Mouse (Mus musculus) granulocyte monocyte progenitor cell, adult 5-6 weeks (primary cell): ENCODE data around the gene Psma7. TPM values are rescaled to one million over a fixed set of nuclear protein-coding genes. Genes with fewer than 3 reads are reported as not detected.

ENCODE experiments used
- ATAC-seq: replicated peaks from 2 replicates; pipeline ENCODE4 v1.8.0; 2016; ENCODE audit warnings: mild to moderate bottlenecking, moderate TSS enrichment, inconsistent platforms; ENCODE audit not compliant: poor library complexity, severe bottlenecking
- total RNA-seq, 2 experiments: library from RNA; stranded (forward) in 1 of 2; stranded (reverse) in 1 of 2; fragments of 200-712, 200-1000 nt in 1 of 2; fragments of >200 nt in 1 of 2; fragmentation: Nextera tagmentation in 1 of 2; gene quantifications; 2 replicates each; pipeline ENCODE4 v1.2.3; 2014 to 2017

The Psma7 gene
- 385 and 398 TPM in 2 replicates for total RNA-seq (2014; fragmentation: Nextera tagmentation)
- 503 and 523 TPM in 2 replicates for total RNA-seq (2017)

DNA sequence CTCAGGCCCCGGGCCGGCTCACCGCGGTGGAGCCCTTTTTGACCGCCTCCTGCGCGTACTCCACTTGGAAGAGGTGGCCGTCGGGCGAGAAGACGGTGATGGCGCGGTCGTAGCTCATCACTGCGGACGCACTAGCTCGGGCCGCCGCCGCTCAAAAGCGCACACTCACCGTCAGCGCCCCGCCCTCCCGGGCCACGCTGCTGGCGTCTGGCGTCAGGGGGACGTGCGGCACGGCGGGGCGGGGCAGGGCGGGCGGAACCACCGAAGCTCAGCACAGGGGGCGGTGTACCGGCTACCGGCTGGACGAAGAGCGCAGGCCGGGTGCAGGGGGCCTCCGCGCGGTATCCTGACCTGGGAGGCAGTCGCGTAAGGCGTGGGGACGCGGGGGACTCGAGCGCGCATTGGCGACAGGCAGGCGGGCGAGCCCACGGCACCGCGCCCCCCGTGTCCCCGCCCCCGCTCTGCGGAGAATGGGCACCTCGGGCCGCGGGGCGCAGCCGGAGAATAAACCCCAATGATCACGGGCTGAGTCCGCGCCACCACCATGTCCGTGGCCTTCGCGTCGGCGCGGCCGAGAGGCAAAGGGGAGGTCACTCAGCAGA, at the start of gene Psma7, which contains the start of gene Ss18l1:
Gene Psma7, minus strand, starts transcription at position 178 of the 602 bp plus-strand sequence.
Gene Ss18l1, plus strand, starts transcription at position 254 of the 602 bp plus-strand sequence.
- peak; percentile 53 for ATAC-seq

DNA sequence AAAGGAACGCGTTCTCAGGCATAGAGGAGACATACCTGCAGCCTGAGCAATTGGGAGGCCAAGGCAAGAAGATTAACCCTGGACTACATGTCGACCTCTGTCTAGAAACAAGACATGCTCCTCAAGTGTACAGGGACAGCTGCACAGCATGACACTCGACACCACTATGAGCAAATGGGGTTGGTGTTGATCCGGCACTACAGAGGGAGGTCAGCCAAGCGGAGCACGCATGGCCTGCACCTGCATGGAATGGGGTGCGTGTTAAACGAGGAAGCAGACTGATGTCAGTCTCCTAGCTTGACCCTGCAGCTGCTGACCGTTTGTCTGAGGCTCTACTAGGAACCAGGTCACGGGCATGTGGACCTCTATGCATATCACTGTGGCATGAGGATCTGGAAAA, 48.1 kb upstream of the Psma7 start:
- ATAC-seq: no peak

DNA sequence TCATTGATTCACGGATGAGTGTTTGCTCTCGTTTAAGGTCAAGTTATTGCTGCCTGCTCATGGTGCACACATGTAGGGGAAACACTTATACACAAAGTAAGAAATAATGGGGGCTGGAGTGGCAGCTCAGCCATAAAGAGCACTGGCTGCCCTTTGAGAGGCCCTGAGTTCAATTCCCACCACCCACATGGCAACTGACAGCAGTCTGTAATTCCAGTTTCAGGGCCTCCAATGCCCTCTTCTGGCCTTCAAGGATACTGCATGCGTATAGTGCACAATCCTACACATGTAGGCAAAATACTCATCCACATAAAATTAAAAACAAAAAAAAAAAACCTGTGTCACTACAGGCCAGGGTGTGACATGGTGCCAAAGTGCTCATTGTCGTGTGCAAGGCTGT, 45.2 kb upstream of the Psma7 start:
- ATAC-seq: 0 out of 2 replicates have a peak, but pooled peaks have one; percentile 28

DNA sequence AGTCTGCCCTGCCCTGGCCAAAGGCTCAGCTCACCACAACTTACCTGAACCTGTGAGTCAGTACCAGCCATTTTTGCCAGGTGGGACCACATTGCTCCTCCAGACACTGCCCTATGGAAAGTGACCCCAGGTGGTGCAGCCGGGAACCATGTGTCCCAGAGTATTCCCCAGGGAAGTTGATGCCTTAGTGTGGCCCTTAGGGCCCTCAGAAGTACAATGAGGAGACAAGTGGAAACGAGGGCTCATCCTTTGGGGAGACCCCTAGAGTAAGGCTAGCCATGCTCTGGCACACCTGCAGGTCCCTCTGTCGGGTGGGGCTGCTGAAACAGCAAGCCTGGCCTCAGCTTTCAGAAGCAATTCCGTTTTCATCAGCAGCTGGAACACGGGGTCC, 44.4 kb upstream of the Psma7 start:
- no peak for ATAC-seq

DNA sequence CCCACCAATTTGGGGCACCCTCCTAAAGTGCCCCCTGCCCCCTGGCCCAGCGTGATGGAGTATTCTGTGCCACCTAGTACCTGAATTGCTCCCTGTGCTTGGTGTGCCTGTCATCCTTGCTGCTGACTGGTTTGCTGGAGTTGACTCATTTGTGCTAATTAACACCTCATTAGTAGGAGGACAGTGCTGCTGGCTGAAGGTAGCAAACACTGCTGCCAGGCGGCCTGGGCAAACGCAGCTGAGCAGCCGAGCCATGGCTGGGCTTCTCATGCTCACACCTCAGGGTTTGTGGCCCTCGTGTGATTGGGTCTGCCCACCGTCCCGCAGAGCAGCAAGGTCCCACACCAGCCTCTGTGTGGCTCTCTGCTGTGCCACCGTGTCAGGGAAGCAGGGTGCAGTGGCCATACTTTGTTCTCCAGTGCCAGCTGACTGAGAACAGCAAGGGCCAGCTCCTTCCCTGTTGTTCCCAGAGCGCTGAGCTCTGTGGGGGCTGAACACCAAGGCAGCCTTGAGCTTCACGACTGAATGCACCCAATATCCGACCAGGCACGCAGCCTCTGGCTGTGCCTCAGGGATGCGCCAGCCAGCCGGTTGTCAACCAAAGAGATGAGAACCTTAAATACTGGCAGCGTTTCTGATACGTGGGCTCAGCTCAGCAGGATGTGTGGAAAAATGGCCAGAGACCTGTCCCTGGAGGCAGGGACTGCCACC, 43.8 kb upstream of the Psma7 start:
- no peak for ATAC-seq

DNA sequence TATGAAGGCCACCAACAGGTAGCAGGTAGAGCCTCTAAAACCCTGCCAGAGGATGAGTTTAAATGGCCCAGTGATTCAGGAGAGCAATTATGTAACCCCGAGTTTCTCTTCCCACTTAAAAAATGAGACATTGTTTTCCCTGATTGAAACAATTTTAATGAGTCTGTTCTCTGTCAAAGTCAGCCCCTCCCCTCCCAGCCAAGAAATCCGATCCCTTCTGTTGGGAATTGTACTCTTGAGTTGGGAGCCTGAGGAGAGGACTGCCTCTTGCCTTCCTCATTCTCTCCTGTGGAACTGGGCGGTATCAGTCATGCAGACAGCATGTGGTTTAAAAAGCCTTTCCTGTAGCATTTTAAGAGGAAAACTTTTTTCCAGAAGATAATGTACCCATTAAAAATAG, 42.3 kb upstream of the Psma7 start:
- no peak for ATAC-seq

DNA sequence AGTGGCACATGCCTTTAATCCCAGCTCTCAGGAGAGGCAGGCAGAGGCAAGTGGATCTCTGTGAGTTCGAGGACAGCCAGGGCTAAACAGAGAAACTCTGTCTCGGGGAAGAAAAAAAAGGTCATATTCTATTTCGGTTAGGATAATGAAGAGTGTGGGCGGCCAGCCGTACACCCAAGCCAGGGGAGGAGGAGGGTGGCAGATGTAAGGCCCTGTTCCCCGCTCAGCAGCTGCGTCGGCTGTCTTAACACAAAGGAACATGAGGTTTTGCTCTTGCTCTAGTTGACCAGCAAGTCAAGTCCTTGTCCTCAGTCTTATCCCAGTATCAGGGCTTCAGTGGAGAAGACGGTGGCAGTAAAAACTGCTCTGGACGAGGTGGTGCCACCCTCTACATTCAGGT, 40.8 kb upstream of the Psma7 start:
- ATAC-seq: no peak

DNA sequence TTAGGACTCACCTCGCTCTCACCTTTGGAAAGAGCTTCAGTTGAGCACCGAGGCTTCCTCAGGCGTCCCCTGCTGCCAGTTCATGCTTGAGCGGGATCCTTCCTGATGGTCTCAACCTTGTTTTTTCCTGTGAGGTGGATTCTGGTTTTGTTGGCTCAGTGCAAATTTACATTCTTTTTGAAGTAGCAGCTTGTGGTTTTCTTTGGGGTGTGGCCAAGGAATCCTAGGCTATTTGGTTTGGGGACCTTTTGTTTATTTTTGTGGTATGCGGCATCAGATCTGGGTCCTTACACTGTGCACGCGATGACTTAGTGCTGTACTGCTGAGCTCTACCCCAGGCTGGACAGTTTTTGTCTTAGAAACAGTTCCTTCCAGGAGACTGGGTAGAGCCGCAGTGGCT, 38.4 kb upstream of the Psma7 start:
- ATAC-seq: no peak

DNA sequence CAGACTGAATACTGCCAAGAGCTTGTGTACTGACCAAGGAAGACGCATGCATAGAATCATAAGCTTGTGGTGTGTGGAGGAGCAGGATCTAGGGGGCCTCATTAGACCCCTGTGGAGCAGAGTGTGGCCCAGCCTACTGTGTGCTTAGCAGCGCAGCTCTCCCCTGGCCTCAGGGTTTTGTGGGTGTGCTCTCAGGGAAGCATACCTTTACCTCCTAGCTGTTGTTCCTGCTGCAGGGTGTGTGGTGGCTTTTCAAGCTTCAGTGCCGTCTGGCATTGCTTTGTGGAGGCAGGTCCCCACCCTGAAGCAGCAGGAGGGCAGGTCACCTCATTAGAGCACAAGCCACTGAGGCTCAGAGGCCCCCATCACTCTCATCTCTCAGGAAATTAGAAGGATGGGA, 35.4 kb upstream of the Psma7 start:
- no peak for ATAC-seq

DNA sequence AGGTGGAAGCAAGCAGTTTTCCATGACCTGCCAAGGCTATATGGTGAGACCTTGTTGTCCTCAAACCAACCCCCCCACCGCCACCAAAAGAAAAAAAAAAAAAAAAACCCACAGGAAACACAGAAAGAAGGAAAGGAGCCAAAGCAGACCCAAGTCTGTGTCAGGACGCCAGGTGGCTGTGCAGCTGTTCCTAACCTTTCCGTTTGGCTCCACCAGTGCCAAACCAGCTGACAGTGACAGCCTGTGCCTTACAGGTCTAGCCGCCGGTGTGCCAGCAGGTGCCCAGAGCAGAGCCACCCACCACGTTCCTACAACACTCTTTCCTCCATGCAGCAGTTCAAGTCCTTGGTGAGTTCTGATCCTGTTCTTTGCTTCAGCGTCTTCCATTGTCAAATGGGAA, 30.7 kb upstream of the Psma7 start:
- ATAC-seq: no peak

DNA sequence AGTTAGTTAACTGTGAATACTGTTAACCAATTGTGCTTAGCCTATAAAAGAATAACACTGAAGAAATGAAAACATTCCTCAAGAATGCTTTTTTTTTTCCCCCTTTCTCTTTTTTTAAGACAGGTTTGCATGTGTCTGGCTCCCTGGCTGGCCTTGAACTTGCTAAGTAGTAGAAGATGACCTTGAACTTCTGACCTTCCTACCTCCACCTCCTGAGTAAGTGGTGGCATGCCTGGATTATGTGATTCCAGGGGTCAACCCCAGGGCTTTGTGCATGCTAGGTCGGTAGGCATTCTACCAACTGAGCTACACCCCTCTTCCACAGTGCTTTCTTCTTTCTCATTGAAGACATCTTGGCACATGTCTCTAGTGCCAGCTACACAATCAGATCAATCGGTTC, 29.4 kb upstream of the Psma7 start:
- no peak for ATAC-seq

DNA sequence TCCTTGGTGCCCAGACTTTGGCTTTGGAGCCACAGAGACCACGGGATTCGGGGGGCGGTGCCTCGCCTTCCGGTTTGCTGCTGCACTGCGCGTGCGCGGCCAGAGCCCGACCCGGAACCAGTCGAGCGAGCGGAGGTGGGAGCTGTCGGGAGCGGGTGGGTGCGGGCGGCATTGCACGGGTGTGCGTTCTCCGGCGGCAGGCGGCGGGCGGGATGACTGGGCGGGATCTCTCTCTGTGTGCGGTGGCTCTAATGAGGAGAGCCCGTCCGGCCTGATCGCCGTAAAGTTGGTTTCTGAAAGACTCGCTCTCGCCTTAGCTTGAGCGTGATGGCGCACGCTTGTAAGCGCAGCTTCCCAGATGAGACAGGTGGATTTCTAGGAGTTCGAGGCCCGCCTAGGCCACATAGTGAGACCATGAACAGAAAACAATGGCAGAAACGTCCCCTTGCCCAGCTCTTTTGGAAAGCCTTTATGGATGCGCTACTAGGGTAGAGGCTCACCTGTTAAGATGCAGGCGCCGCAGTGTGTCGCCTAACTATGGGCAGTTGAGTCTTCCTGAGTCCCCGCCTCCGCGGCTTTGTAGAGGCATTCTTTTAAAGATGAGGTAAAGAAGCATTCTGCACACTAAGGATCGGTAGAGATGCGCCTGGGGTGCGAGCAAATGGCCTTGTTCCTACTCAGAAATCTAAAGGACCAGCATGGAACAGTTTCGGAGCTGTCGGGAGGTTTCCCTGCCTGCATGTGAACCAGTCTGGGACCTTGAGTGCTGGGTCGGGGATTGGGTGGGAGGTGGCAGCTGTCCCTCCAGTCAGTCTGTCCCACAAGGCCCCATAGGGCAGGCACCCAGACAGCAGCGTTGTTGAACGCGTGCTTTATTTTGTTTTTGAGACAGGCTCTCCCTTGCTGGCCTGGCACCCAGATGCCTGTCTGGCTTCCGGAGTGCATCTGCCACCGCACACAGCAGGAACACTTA, 28.5 kb upstream of the Psma7 start, which contains the start of gene Mtg2:
Gene Mtg2, plus strand, starts transcription at position 108 of the 973 bp plus-strand sequence.
- peak; percentile 97 for ATAC-seq

DNA sequence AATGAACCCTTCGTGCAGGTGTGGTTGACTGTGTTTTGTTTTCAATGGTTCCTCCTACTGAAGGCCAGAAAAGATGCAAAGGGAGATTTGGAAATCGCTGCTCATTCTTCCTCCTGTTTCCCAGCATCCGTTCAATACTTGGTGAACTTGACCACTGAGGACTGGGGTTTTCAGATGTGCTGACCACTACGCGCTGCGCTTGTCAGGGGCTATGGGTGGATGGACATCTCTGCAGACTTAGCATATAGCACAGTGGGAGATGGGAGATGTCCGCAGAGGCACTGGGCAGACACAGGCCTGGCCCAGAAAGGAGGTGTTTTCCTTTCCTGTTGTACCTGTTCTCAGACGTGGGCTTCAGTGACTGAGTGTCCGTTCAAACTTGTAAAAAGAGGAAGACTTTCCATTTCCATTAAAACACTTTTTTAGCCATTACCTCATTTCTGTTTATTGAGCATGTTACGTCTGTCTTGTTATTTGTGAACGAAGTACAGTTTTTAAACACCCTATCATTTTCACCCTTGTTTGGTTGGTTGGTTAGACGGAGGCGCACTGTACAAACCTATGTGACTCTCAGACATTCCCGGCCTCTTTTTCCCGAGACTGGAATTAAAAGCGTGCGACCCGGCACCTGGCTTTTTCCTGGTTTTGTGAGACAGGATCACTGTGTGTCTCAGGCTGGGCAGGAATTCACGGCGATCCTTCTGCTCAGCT, 27.7 kb upstream of the Psma7 start:
- ATAC-seq: peak; percentile 17

DNA sequence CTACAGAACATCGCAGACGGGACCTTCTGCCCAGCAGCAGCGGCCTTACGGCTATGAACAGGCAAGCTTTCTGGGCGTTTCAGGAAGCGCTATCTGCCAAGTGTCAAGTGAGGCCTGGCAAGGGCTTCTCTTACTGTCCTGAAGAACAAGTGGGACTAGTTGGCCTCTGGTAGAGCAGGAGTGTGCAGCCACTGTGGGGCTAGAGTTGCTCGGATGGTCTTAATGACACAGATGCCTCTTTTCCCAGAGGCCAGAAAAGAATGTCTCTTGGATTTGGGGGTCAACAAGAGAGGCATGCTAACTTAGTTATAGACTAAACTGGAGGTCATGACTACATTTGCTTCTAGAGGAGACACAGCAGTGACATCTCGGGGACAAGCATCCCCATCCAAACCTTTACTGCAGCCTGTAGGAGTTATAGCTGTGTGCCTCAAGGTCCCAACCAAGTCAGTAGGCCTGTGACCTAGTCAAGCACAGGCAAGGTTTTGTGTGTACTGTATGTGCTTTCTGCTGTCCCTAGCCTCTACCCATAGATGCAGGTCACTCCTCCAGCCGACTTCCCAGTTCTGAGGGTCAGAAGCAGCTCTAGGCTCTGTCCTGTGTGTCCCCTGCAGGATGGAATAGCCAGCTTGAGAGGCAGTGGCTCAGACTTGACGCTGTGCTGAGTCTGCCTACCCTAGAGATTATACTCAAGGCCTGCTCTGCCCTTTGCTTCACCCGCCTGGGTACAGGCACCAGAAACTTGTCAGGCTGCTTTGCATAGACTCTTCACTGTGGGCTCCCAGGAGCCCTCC, 21.3 kb upstream of the Psma7 start:
- ATAC-seq: no peak

DNA sequence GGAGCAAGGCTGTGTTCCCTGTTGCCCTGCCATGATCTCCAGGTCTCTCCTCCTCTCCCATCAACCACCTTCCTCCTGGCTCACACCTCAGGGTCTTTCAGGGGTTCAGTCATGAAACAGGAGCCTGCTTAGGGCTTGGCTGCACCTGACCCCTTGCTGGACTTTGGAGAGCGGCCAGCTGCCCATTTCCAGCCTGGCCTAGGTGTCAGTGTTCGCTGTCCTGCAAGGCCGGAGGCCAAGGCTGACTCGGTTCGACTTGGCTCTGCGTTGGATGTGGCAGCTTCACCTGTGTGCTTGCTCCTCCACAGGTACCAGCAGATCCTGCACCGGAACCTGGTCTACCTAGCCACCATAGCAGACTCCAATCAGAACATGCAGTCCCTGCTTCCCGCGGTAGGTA, 10.8 kb upstream of the Psma7 start:
- ATAC-seq: no peak

DNA sequence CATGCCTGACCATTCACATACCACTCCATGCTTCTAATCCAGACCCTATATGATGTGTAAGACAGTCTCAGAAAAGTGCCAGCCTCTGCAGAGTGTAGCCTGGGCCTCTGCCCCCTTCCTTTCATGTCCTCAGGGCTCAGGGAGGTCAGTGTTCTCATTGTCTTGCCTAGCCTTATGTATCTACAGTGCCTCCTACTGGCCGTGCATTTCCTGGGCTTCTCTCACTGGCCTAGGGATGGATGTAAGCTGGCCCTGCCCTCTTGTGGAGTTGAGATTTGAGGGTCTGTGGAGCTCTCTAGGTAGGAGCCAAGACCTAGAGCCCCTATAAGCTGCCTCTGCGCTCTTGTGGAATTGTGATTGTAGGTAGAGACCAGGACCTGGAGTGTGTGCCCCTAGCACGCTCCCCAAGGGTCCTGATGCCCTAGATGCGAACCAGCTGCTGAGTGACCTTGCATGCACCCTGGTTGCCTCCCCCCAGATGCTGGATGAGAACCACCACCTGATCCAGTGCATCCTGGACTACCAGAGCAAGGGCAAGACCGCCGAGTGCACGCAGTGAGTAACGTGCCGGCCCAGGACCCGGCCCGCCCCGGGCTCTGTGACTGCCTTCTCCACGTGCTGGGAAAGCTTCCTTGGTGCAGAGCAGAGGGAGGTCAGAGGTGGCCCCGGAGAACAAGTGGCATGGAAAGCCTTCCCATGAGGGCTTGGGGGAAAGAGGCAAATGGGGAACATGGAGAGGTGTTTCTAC, 9.9 kb upstream of the Psma7 start:
- ATAC-seq: peak; percentile 35; the same call in 1 of the 2 replicates

DNA sequence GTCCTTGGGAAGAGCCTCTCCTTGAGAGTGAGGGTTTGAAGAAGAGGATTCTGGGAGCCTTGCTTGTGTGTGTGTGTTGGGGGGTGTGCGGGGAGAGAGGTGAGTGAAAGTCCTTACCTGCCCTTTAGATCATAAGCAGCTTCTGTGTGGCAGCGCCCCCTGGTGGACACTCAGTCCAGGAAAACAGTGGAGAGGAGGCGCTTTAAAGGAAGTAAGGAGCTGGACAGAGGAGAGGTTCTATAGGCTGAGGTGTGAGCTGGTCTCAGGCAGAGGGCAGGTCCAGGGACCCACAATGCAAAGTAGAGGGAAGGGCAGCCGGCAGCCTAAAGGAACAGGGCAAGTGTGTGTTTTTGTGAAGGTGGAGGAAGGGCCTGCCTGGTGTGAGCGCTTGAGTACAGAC, 8.8 kb upstream of the Psma7 start:
- ATAC-seq: peak; percentile 77

DNA sequence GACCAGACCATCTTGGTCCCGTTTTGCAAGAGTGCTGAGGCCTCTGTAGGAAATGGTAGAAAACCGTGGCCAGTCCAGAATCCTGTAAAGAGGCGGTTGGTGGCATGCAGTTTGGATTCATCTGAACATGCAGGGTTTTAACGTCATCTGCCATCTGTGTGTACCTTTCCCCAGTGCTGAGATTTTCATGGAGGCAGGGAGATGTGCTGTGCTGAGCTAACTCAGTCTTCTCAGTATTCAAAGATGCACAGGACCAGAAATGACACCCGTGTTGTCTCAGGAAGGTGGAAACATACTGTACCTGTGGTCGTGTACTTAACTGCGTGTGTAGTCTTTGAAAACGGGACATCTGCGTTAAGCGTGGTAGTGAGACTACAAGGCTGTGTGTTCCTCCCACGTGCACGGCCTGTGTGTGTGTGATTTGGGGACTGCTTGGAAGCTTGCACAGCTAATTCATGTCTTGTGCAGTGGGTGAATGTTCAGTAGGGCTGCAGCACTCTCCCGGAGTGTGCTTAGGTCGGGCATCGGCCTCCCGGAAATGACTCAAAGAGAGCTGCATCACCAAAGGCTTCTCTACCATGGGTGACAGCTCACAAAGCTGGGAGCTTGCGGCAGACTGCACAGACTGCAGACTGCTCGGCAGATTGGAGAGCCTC, 5.9 kb upstream of the Psma7 start:
- ATAC-seq: no peak
